Mouse (Mus musculus) heart, embryonic 12.5 days (tissue): ENCODE data around the gene Lonrf2. TPM values are rescaled to one million over a fixed set of nuclear protein-coding genes. Genes with fewer than 3 reads are reported as not detected.

ENCODE experiments used
- ATAC-seq: fragments of 200-750 bp; cut with Nextera tagmentation; 2 replicates; pipeline ENCODE4 v1.8.0; 2017; ENCODE audit warnings: moderate TSS enrichment, moderate library complexity; ENCODE audit not compliant: insufficient number of reproducible peaks, low FRiP score
- H3K27ac ChIP-seq: fragments of 300-500 bp; sonication (generic); 2 replicates; pipeline ENCODE4 v1.5.1; 2016; ENCODE audit warnings: mild to moderate bottlenecking, moderate library complexity; ENCODE audit not compliant: poor library complexity, severe bottlenecking
- H3K27me3 ChIP-seq: fragments of 300-500 bp; sonication (generic); replicated peaks from 2 replicates; pipeline ENCODE4 v1.6.1; 2016; ENCODE audit warnings: mild to moderate bottlenecking, moderate library complexity
- H3K36me3 ChIP-seq: fragments of 300-500 bp; sonication (generic); 2 replicates; pipeline ENCODE4 v1.6.1; 2016; ENCODE audit warnings: mild to moderate bottlenecking, moderate library complexity
- H3K4me1 ChIP-seq: fragments of 300-500 bp; sonication (generic); replicated peaks from 2 replicates; pipeline ENCODE4 v1.6.1; 2016; ENCODE audit warnings: mild to moderate bottlenecking
- H3K4me2 ChIP-seq: fragments of 300-500 bp; sonication (generic); 2 replicates; pipeline ENCODE4 v1.6.1; 2016; ENCODE audit warnings: mild to moderate bottlenecking, moderate library complexity
- H3K4me3 ChIP-seq: fragments of 300-500 bp; sonication (generic); 2 replicates; pipeline ENCODE4 v1.5.1; 2016; ENCODE audit warnings: mild to moderate bottlenecking
- H3K9ac ChIP-seq: fragments of 300-500 bp; sonication (generic); 2 replicates; pipeline ENCODE4 v1.6.1; 2016; ENCODE audit warnings: mild to moderate bottlenecking, moderate library complexity
- H3K9me3 ChIP-seq: fragments of 300-500 bp; sonication (generic); replicated peaks from 2 replicates; pipeline ENCODE4 v1.6.1; 2016; ENCODE audit warnings: mild to moderate bottlenecking, moderate library complexity
- WGBS: fragments of 180-500 bp; shearing (Covaris S2); methylation state at CpG from one replicate; pipeline ENCODE4 v1.1.7; 2016; 5-methylcytosine and 5-hydroxymethylcytosine counted together
- polyA plus RNA-seq: library from polyadenylated mRNA; unstranded; fragments of >200 nt; fragmentation: Nextera tagmentation; extraction: Ambion mirVana; gene quantifications from 2 replicates; pipeline ENCODE4 v1.2.1, GENCODE M21; 2016

The Lonrf2 gene
- polyA plus RNA-seq, 1 experiment from 2014 or later: 1.0 TPM

GRCm38 (mm10) chr1:38796936-38797335 is 39.6 kb downstream of the Lonrf2 start:
- no peak overlapping the region for H3K4me3 ChIP-seq
- no peaks in the 10 kb centered on the region for H3K27me3 ChIP-seq
- no peak overlapping the region for H3K27ac ChIP-seq
- H3K9me3 ChIP-seq: no peaks in the 10 kb centered on the region
- no peak overlapping the region for H3K4me2 ChIP-seq
- H3K4me1 ChIP-seq: no peaks in the 10 kb centered on the region
- H3K9ac ChIP-seq: no peak overlapping the region
- ATAC-seq: no peak
- H3K36me3 ChIP-seq: peaks cover 8% of the 10 kb centered on the region
- WGBS: 62% methylated on average over 6 of the region's 6 CpGs

GRCm38 (mm10) chr1:38795496-38795895 is 41.0 kb downstream of the Lonrf2 start:
- ATAC-seq: no peak
- H3K27me3 ChIP-seq: no peaks in the 10 kb centered on the region
- no peak overlapping the region for H3K4me3 ChIP-seq
- 67% methylated on average over 5 of the region's 5 CpGs for WGBS
- no peak overlapping the region for H3K27ac ChIP-seq
- no peak overlapping the region for H3K9ac ChIP-seq
- no peak overlapping the region for H3K4me2 ChIP-seq
- no peaks in the 10 kb centered on the region for H3K4me1 ChIP-seq
- H3K9me3 ChIP-seq: no peaks in the 10 kb centered on the region
- H3K36me3 ChIP-seq: peaks cover 5% of the 10 kb centered on the region; the same call in 1 of the 2 replicates

- no peak for ATAC-seq
- H3K4me2 ChIP-seq: no peak overlapping the region
- 69% methylated on average over 9 of the region's 9 CpGs for whole genome bisulfite sequencing
- no peak overlapping the region for H3K27ac ChIP-seq
- no peaks in the 10 kb centered on the region for H3K9me3 ChIP-seq
- H3K9ac ChIP-seq: no peak overlapping the region
- no peaks in the 10 kb centered on the region for H3K36me3 ChIP-seq
- no peaks in the 10 kb centered on the region for H3K4me1 ChIP-seq
- no peak overlapping the region for H3K4me3 ChIP-seq
- no peaks in the 10 kb centered on the region for H3K27me3 ChIP-seq
These were observed 45.3 kb downstream of the Lonrf2 start for GRCm38 (mm10) chr1:38791016-38791810.

- H3K4me3 ChIP-seq: no peak overlapping the region
- H3K27ac ChIP-seq: no peak overlapping the region
- H3K4me1 ChIP-seq: no peaks in the 10 kb centered on the region
- WGBS: 78% methylated on average over 7 of the region's 7 CpGs
- no peaks in the 10 kb centered on the region for H3K27me3 ChIP-seq
- no peaks in the 10 kb centered on the region for H3K9me3 ChIP-seq
- no peak overlapping the region for H3K9ac ChIP-seq
- H3K36me3 ChIP-seq: no peaks in the 10 kb centered on the region
- no peak for ATAC-seq
- H3K4me2 ChIP-seq: no peak overlapping the region
These were observed 46.4 kb downstream of the Lonrf2 start for GRCm38 (mm10) chr1:38789988-38790602.

- no peak for ATAC-seq
- no peak overlapping the region for H3K9ac ChIP-seq
- WGBS: 61% methylated on average over 3 of the region's 3 CpGs
- H3K9me3 ChIP-seq: no peaks in the 10 kb centered on the region
- no peaks in the 10 kb centered on the region for H3K4me1 ChIP-seq
- H3K27ac ChIP-seq: no peak overlapping the region
- no peaks in the 10 kb centered on the region for H3K27me3 ChIP-seq
- no peak overlapping the region for H3K4me2 ChIP-seq
- no peak overlapping the region for H3K4me3 ChIP-seq
- no peaks in the 10 kb centered on the region for H3K36me3 ChIP-seq
These were observed 47.6 kb downstream of the Lonrf2 start for GRCm38 (mm10) chr1:38788904-38789303.

GRCm38 (mm10) chr1:38787443-38787842 is 49.1 kb downstream of the Lonrf2 start:
- H3K36me3 ChIP-seq: no peaks in the 10 kb centered on the region
- H3K27ac ChIP-seq: no peak overlapping the region
- no peaks in the 10 kb centered on the region for H3K9me3 ChIP-seq
- H3K4me3 ChIP-seq: no peak overlapping the region
- no peak for ATAC-seq
- 2% methylated on average over 5 of the region's 5 CpGs for WGBS
- no peak overlapping the region for H3K9ac ChIP-seq
- H3K27me3 ChIP-seq: no peaks in the 10 kb centered on the region
- no peak overlapping the region for H3K4me2 ChIP-seq
- no peaks in the 10 kb centered on the region for H3K4me1 ChIP-seq

- Histone ChIP-seq H3K4me2 (no peak overlapping the region), H3K9me3 (no peaks in the 10 kb centered on the region), H3K4me1 (no peaks in the 10 kb centered on the region), H3K4me3 (no peak overlapping the region), H3K27ac (no peak overlapping the region), H3K27me3 (no peaks in the 10 kb centered on the region), H3K9ac (no peak overlapping the region), H3K36me3 (no peaks in the 10 kb centered on the region)
- ATAC-seq: no peak
- 74% methylated on average over 7 of the region's 7 CpGs for WGBS
These were observed 50.2 kb downstream of the Lonrf2 start for GRCm38 (mm10) chr1:38786358-38786757.

GRCm38 (mm10) chr1:38778271-38778670 is 58.2 kb downstream of the Lonrf2 start:
- Histone ChIP-seq H3K9me3 (peaks cover 5% of the 10 kb centered on the region; the same call in 1 of the 2 replicates), H3K27ac (no peak overlapping the region), H3K4me3 (no peak overlapping the region), H3K27me3 (no peaks in the 10 kb centered on the region), H3K36me3 (no peaks in the 10 kb centered on the region), H3K4me1 (no peaks in the 10 kb centered on the region), H3K4me2 (no peak overlapping the region), H3K9ac (no peak overlapping the region)
- ATAC-seq: no peak
- 94% methylated on average over 1 of the region's 1 CpGs for WGBS

GRCm38 (mm10) chr1:38777500-38777899 is 59.0 kb downstream of the Lonrf2 start:
- no peak for ATAC-seq
- H3K9ac ChIP-seq: no peak overlapping the region
- no peak overlapping the region for H3K4me2 ChIP-seq
- no peaks in the 10 kb centered on the region for H3K4me1 ChIP-seq
- 57% methylated on average over 7 of the region's 7 CpGs for WGBS
- peaks cover 5% of the 10 kb centered on the region; the same call in 1 of the 2 replicates for H3K9me3 ChIP-seq
- no peaks in the 10 kb centered on the region for H3K27me3 ChIP-seq
- H3K27ac ChIP-seq: no peak overlapping the region
- H3K4me3 ChIP-seq: no peak overlapping the region
- no peaks in the 10 kb centered on the region for H3K36me3 ChIP-seq

- H3K36me3 ChIP-seq: no peaks in the 10 kb centered on the region
- H3K4me2 ChIP-seq: no peak overlapping the region
- no peaks in the 10 kb centered on the region for H3K27me3 ChIP-seq
- no peak overlapping the region for H3K4me3 ChIP-seq
- 86% methylated on average over 5 of the region's 5 CpGs for WGBS
- H3K9me3 ChIP-seq: peaks cover 5% of the 10 kb centered on the region; the same call in 1 of the 2 replicates
- no peak for ATAC-seq
- H3K27ac ChIP-seq: no peak overlapping the region
- no peaks in the 10 kb centered on the region for H3K4me1 ChIP-seq
- no peak overlapping the region for H3K9ac ChIP-seq
These were observed 60.8 kb downstream of the Lonrf2 start for GRCm38 (mm10) chr1:38775713-38776112.

- H3K27me3 ChIP-seq: 0 out of 2 replicates have a peak, but pooled peaks cover 7% of the 10 kb centered on the region
- H3K27ac ChIP-seq: no peak overlapping the region
These were observed 65.8 kb downstream of the Lonrf2 start for GRCm38 (mm10) chr1:38770676-38771075.

More at GRCm38 (mm10) chr1:38770676-38771075, 65.8 kb downstream of the Lonrf2 start:
- no peak overlapping the region for H3K9ac ChIP-seq
- no peak for ATAC-seq
- no peaks in the 10 kb centered on the region for H3K9me3 ChIP-seq
- H3K4me3 ChIP-seq: no peak overlapping the region
- H3K4me1 ChIP-seq: peaks cover 13% of the 10 kb centered on the region
- H3K4me2 ChIP-seq: no peak overlapping the region
- 80% methylated on average over 3 of the region's 3 CpGs for WGBS
- no peaks in the 10 kb centered on the region for H3K36me3 ChIP-seq
